Mouse (Mus musculus) cerebellum, postnatal 25 days (tissue): ENCODE results near the gene Scn3a.

Experiments
- DNase-seq, 2 experiments: peaks; one replicate each; pipeline ENCODE4 v3.0.0; 2021; ENCODE audit warnings: mixed read lengths in 2 of 2

Scn3a gene

GRCm38 (mm10) chr2:65566793-65567787 lies at the start of gene Scn3a:
Scn3a (minus strand) TSS chr2:65567627.
- DNase-seq = peak; percentile 44 to 70

- no peak for DNase-seq
These were observed 44.5 kb upstream of the Scn3a start for GRCm38 (mm10) chr2:65611887-65612286.

- DNase-seq = no peak
These were observed 40.4 kb upstream of the Scn3a start for GRCm38 (mm10) chr2:65607813-65608212.

- no peak for DNase-seq
These were observed 20.3 kb upstream of the Scn3a start for GRCm38 (mm10) chr2:65587679-65588078.

- DNase-seq = no peak
These were observed 498 bp upstream of the Scn3a start for GRCm38 (mm10) chr2:65567925-65568324.

- DNase-seq = peak in 1 of 2 experiments; percentile 7
These were observed 3.5 kb downstream of the Scn3a start for GRCm38 (mm10) chr2:65563898-65564297.

GRCm38 (mm10) chr2:65557719-65558118 lies 9.7 kb downstream of the Scn3a start:
- DNase-seq = no peak

GRCm38 (mm10) chr2:65554662-65555061 lies 12.8 kb downstream of the Scn3a start:
- no peak for DNase-seq

- DNase-seq = no peak
These were observed 14.0 kb downstream of the Scn3a start for GRCm38 (mm10) chr2:65553473-65553872.

- no peak for DNase-seq
These were observed 14.7 kb downstream of the Scn3a start for GRCm38 (mm10) chr2:65552727-65553126.

- no peak for DNase-seq
These were observed 15.2 kb downstream of the Scn3a start for GRCm38 (mm10) chr2:65552222-65552621.

- DNase-seq = no peak
These were observed 15.7 kb downstream of the Scn3a start for GRCm38 (mm10) chr2:65551736-65552135.

GRCm38 (mm10) chr2:65550564-65550963 lies 16.9 kb downstream of the Scn3a start:
- DNase-seq = no peak

- no peak for DNase-seq
These were observed 18.8 kb downstream of the Scn3a start for GRCm38 (mm10) chr2:65548665-65549064.

- DNase-seq = no peak
These were observed 20.1 kb downstream of the Scn3a start for GRCm38 (mm10) chr2:65547341-65547740.

GRCm38 (mm10) chr2:65542906-65543592 lies 24.4 kb downstream of the Scn3a start:
- DNase-seq = no peak

- no peak for DNase-seq
These were observed 25.6 kb downstream of the Scn3a start for GRCm38 (mm10) chr2:65541781-65542180.

- DNase-seq = no peak
These were observed 29.0 kb downstream of the Scn3a start for GRCm38 (mm10) chr2:65538436-65538835.

- DNase-seq = no peak
These were observed 35.1 kb downstream of the Scn3a start for GRCm38 (mm10) chr2:65532127-65532854.

- no peak for DNase-seq
These were observed 38.3 kb downstream of the Scn3a start for GRCm38 (mm10) chr2:65529148-65529547.

GRCm38 (mm10) chr2:65516703-65517102 lies 50.7 kb downstream of the Scn3a start:
- DNase-seq = no peak

GRCm38 (mm10) chr2:65508217-65508616 lies 59.2 kb downstream of the Scn3a start:
- no peak for DNase-seq

- DNase-seq = no peak
These were observed 77.0 kb downstream of the Scn3a start for GRCm38 (mm10) chr2:65490450-65490849.
